Mouse (Mus musculus): ENCODE measurements around the gene Siglece.

DNA sequence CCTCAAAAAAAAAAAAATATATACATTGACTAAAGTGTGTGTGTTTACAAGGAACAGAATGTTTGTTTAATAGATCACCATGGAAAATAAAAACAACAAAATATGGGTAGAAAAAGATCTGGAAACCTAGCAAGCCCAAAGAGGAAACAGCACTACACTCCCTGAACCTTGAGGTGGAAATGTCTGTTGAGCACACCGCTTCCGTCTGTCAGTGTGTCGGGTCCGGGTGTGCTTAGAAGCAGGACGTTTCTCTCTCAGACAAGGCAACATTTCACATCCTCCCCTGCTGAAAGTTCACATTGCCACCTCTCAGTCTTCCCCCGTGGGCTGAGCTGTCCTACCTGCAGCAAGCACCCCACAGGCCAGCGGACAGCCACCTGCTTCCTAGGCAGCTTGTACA, 37.0 kb downstream of the Siglece start:
- TF ChIP-seq POLR2A (IDR thresholded peaks at IDR 0.05; ENCODE audit: borderline replicate concordance, insufficient read depth, low read length), result no peak
- no peak for TF ChIP-seq CTCF (IDR thresholded peaks at IDR 0.05; ENCODE audit: borderline replicate concordance, insufficient read depth, low read depth, low read length)

Measured in cerebellum, adult 2 months (tissue).